Mouse (Mus musculus) CH12.LX (cell line): ENCODE results near the gene B230217C12Rik. TPM values are rescaled to one million over a fixed set of nuclear protein-coding genes. Genes with fewer than 3 reads are reported as not detected.
A peak's percentile ranks its signal among the peaks of the same experiment; 100 is the strongest.

Source experiments
- DNase-seq: peaks from one replicate; pipeline ENCODE4 v3.0.0-alpha.2; 2013; ENCODE audit errors: extremely low read depth
- H3K27ac ChIP-seq: 2 replicates; pipeline ENCODE4 v1.5.1; 2012; ENCODE audit warnings: low read depth, mild to moderate bottlenecking, control low read depth, moderate library complexity; ENCODE audit not compliant: insufficient read depth
- H3K27me3 ChIP-seq: replicated peaks from 2 replicates; pipeline ENCODE3; 2012; ENCODE audit warnings: inconsistent platforms
- H3K36me3 ChIP-seq, 2 experiments: replicated peaks in 1 of 2; 2 replicates each; pipeline versions ENCODE3 to v1.6.1; 2012; ENCODE audit warnings: inconsistent platforms in 1 of 2, low read length in 1 of 2, mild to moderate bottlenecking in 1 of 2, mixed read lengths in 1 of 2, moderate library complexity in 1 of 2; ENCODE audit not compliant: control insufficient read depth in 1 of 2, insufficient read depth in 1 of 2
- H3K4me1 ChIP-seq, 2 experiments: 2 replicates each; pipeline ENCODE4 v1.6.1; 2012; ENCODE audit warnings: inconsistent platforms in 1 of 2, moderate library complexity in 1 of 2; ENCODE audit not compliant: insufficient read depth in 2 of 2, control insufficient read depth in 1 of 2
- H3K4me2 ChIP-seq: 2 replicates; pipeline ENCODE4 v1.6.1; 2012; ENCODE audit warnings: low read depth, mild to moderate bottlenecking, control low read depth; ENCODE audit not compliant: poor library complexity, insufficient read depth, severe bottlenecking
- H3K4me3 ChIP-seq, 3 experiments: fragments of 150-350 bp in 1 of 3; sonication (generic) in 1 of 3; replicated peaks in 1 of 3; 2 replicates each; pipeline versions ENCODE3 to v1.5.1; 2011 to 2012; ENCODE audit warnings: low read depth in 2 of 3, low read length in 2 of 3, mild to moderate bottlenecking in 2 of 3, moderate library complexity in 2 of 3, control low read depth in 1 of 3, improper control_type of control experiment in 1 of 3, inconsistent platforms in 1 of 3, mixed read lengths in 1 of 3; ENCODE audit not compliant: poor library complexity in 1 of 3
- H3K79me2 ChIP-seq: replicated peaks from 2 replicates; pipeline ENCODE4 v1.6.1; 2012; ENCODE audit warnings: mild to moderate bottlenecking, moderate library complexity; ENCODE audit not compliant: control insufficient read depth, poor library complexity, insufficient read depth, severe bottlenecking; ENCODE audit errors: extremely low read depth
- H3K9ac ChIP-seq: 2 replicates; pipeline ENCODE4 v1.6.1; 2012; ENCODE audit warnings: low read depth, mild to moderate bottlenecking, control low read depth, moderate library complexity; ENCODE audit not compliant: insufficient read depth
- H3K9me3 ChIP-seq: replicated peaks from 2 replicates; pipeline ENCODE3; 2012; ENCODE audit warnings: low read length, inconsistent platforms, mixed read lengths
- BHLHE40 ChIP-seq: IDR thresholded peaks from 2 replicates; pipeline ENCODE4 v1.6.1; 2011; ENCODE audit warnings: mild to moderate bottlenecking, low read depth, low read length, improper control_type of control experiment
- CHD1 ChIP-seq: IDR thresholded peaks from 2 replicates; pipeline ENCODE4 v1.6.1; 2012; ENCODE audit warnings: low read depth, low read length, improper control_type of control experiment, inconsistent platforms
- CHD2 ChIP-seq: IDR thresholded peaks from 2 replicates; pipeline ENCODE4 v1.6.1; 2011; ENCODE audit warnings: low read length, improper control_type of control experiment
- CTCF ChIP-seq, 2 experiments: IDR thresholded peaks in 1 of 2; conservative IDR thresholded peaks in 1 of 2; 2 replicates each; pipeline ENCODE4 v1.5.1; 2011 to 2012; ENCODE audit warnings: low read depth in 2 of 2, low read length in 2 of 2, improper control_type of control experiment in 1 of 2, inconsistent platforms in 1 of 2, mild to moderate bottlenecking in 1 of 2, moderate library complexity in 1 of 2
- ELF1 ChIP-seq: IDR thresholded peaks from 2 replicates; pipeline ENCODE4 v1.6.1; 2014; ENCODE audit warnings: low read depth, mild to moderate bottlenecking, inconsistent platforms, low read length, improper control_type of control experiment
- GABPA ChIP-seq: IDR thresholded peaks from 2 replicates; pipeline ENCODE4 v1.6.1; 2012; ENCODE audit warnings: low read depth, low read length, improper control_type of control experiment, inconsistent platforms; ENCODE audit not compliant: insufficient replicate concordance
- HCFC1 ChIP-seq: IDR thresholded peaks from 2 replicates; pipeline ENCODE4 v1.6.1; 2012; ENCODE audit warnings: low read depth, mild to moderate bottlenecking, inconsistent platforms, low read length, improper control_type of control experiment
- IRF4 ChIP-seq: IDR thresholded peaks from 2 replicates; pipeline ENCODE4 v1.6.1; 2014; ENCODE audit warnings: low read depth, mild to moderate bottlenecking, inconsistent platforms, low read length, improper control_type of control experiment
- JUND ChIP-seq: conservative IDR thresholded peaks from 2 replicates; pipeline ENCODE4 v1.6.1; 2011; ENCODE audit warnings: low read depth, low read length, improper control_type of control experiment
- MAFK ChIP-seq: IDR thresholded peaks from 2 replicates; pipeline ENCODE4 v1.6.1; 2011; ENCODE audit warnings: low read length, improper control_type of control experiment; ENCODE audit not compliant: insufficient replicate concordance
- MAX ChIP-seq: IDR thresholded peaks from 2 replicates; pipeline ENCODE4 v1.6.1; 2011; ENCODE audit warnings: low read length, improper control_type of control experiment
- MAZ ChIP-seq: IDR thresholded peaks from 2 replicates; pipeline ENCODE4 v1.6.1; 2012; ENCODE audit warnings: low read depth, mild to moderate bottlenecking, inconsistent platforms, low read length, improper control_type of control experiment, moderate library complexity
- MEF2A ChIP-seq: IDR thresholded peaks from 2 replicates; pipeline ENCODE4 v1.6.1; 2014; ENCODE audit warnings: low read depth, mild to moderate bottlenecking, inconsistent platforms, low read length, improper control_type of control experiment, borderline replicate concordance
- MYC ChIP-seq: IDR thresholded peaks from 2 replicates; pipeline ENCODE4 v1.6.1; 2011; ENCODE audit warnings: low read depth, mild to moderate bottlenecking, improper control_type of control experiment, low read length
- NELFE ChIP-seq: IDR thresholded peaks from 2 replicates; pipeline ENCODE4 v1.6.1; 2011; ENCODE audit warnings: low read depth, low read length, improper control_type of control experiment
- NRF1 ChIP-seq: IDR thresholded peaks from 2 replicates; pipeline ENCODE4 v1.6.1; 2014; ENCODE audit warnings: low read depth, mild to moderate bottlenecking, inconsistent platforms, low read length, improper control_type of control experiment, moderate library complexity
- POLR2A ChIP-seq: IDR thresholded peaks from 2 replicates; pipeline ENCODE4 v1.6.1; 2011; ENCODE audit warnings: low read depth, mild to moderate bottlenecking, improper control_type of control experiment, low read length
- POLR2AphosphoS2 ChIP-seq: IDR thresholded peaks from 2 replicates; pipeline ENCODE4 v1.6.1; 2011; ENCODE audit warnings: low read depth, low read length, improper control_type of control experiment
- RAD21 ChIP-seq: IDR thresholded peaks from 2 replicates; pipeline ENCODE4 v1.6.1; 2011; ENCODE audit warnings: low read depth, mild to moderate bottlenecking, low read length, improper control_type of control experiment, moderate library complexity
- RCOR1 ChIP-seq: conservative IDR thresholded peaks from 2 replicates; pipeline ENCODE4 v1.6.1; 2012; ENCODE audit warnings: low read depth, mild to moderate bottlenecking, inconsistent platforms, low read length, improper control_type of control experiment
- SIN3A ChIP-seq: IDR thresholded peaks from 2 replicates; pipeline ENCODE4 v1.6.1; 2012; ENCODE audit warnings: low read length, improper control_type of control experiment, inconsistent platforms
- SMC3 ChIP-seq: IDR thresholded peaks from 2 replicates; pipeline ENCODE4 v1.6.1; 2011; ENCODE audit warnings: low read depth, low read length, improper control_type of control experiment
- TBP ChIP-seq: conservative IDR thresholded peaks from 2 replicates; pipeline ENCODE4 v1.6.1; 2011; ENCODE audit warnings: low read depth, low read length, improper control_type of control experiment
- TCF12 ChIP-seq: IDR thresholded peaks from 2 replicates; pipeline ENCODE4 v1.6.1; 2014; ENCODE audit warnings: low read depth, mild to moderate bottlenecking, inconsistent platforms, low read length, improper control_type of control experiment
- UBTF ChIP-seq: IDR thresholded peaks from 2 replicates; pipeline ENCODE4 v1.6.1; 2012; ENCODE audit warnings: low read depth, mild to moderate bottlenecking, inconsistent platforms, low read length, improper control_type of control experiment, moderate library complexity
- USF1 ChIP-seq: IDR thresholded peaks from 2 replicates; pipeline ENCODE4 v1.6.1; 2014; ENCODE audit warnings: low read depth, mild to moderate bottlenecking, inconsistent platforms, low read length, improper control_type of control experiment
- USF2 ChIP-seq: conservative IDR thresholded peaks from 2 replicates; pipeline ENCODE4 v1.6.1; 2011; ENCODE audit warnings: low read depth, low read length, improper control_type of control experiment
- ZC3H11A ChIP-seq: IDR thresholded peaks from 2 replicates; pipeline ENCODE4 v1.6.1; 2012; ENCODE audit warnings: low read depth, mild to moderate bottlenecking, inconsistent platforms, low read length, improper control_type of control experiment
- ZKSCAN1 ChIP-seq: IDR thresholded peaks from 2 replicates; pipeline ENCODE4 v1.6.1; 2012; ENCODE audit warnings: low read depth, inconsistent platforms, low read length, improper control_type of control experiment, borderline replicate concordance
- ZMIZ1 ChIP-seq: IDR thresholded peaks from 2 replicates; pipeline ENCODE4 v1.6.1; 2012; ENCODE audit warnings: low read depth, mild to moderate bottlenecking, inconsistent platforms, low read length, improper control_type of control experiment
- dilution Hi-C: fragments of 300-500 bp; cut with MboI; formaldehyde crosslinking; loops from 2 replicates; pipeline ENCODE4 v1.14.3; 2020; ENCODE audit warnings: low sequenced_read_pairs; ENCODE audit not compliant: extremely low pct_unique_long_range_greater_than_20kb, extremely low pct_ligation_motif_present
- in situ Hi-C: fragments of 300-500 bp; cut with MboI; formaldehyde crosslinking; loops from 3 replicates; pipeline ENCODE4 v1.14.3; 2019; ENCODE audit warnings: low sequenced_read_pairs, low pct_ligation_motif_present, low pct_unique_long_range_greater_than_20kb, mixed read lengths
- polyA plus RNA-seq: library from polyadenylated mRNA; unstranded; fragments of >175 nt; gene quantifications from 2 replicates; pipeline ENCODE4 v1.2.1, GENCODE M21; 2012; ENCODE audit warnings: low read depth; ENCODE audit not compliant: insufficient read length
- total RNA-seq, 2 experiments: library from RNA; depleted of rRNA; stranded (reverse); fragments of 300-350 nt in 1 of 2; fragments of >200 nt in 1 of 2; gene quantifications; 2 replicates each; pipeline ENCODE4 v1.2.3; 2012 to 2014

The B230217C12Rik gene
- total and polyA plus RNA-seq, 3 experiments: 4.6 to 14.0 (median 11.9) TPM

DNA sequence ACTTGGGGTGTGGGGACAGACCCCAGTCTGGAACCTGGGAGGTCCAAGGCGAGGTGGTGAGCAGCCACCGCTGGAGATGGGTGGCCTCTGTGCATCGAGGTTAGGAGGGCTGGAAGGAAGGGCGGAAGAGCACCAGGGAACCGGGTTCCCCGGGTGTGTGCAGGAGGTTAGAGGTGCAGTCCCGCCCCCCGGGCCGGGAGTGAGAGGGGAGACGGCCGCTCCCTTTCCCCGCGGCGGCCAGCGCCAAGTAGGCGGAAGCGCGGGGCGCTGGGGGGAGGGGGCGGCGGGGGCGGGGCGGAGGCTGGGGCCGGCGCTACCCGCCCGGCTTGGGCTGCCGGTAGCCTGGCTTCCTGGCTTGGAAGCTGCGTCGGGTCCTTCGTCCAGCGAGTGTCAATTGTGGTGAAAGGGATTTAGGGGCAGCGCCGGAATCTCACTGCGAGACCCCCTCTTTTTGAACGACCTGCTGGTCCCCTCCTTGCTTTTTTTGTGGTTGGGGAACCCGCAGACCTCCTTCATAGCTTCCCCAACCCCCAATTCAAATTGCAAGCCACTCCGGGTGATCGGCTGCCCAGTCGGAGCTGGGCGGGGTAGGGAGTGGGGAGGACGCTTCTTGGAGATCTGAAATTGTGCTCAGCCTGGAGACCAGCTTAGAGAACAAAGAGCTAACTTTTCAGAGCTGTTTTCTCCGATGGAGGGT lies 40.4 kb upstream of the B230217C12Rik start:
- Histone ChIP-seq H3K4me2 (peak overlapping the region; percentile 86), H3K4me1 (peaks cover 17 to 53% of the 10 kb centered on the region in 2 experiments), H3K9me3 (no peaks in the 10 kb centered on the region), H3K79me2 (no peaks in the 10 kb centered on the region), H3K4me3 (peak overlapping the region; percentile 79 to 90 (median 90)), H3K9ac (peak overlapping the region; percentile 83), H3K27ac (peak overlapping the region; percentile 83), H3K27me3 (no peaks in the 10 kb centered on the region), H3K36me3 (peaks cover 0 to 7% of the 10 kb centered on the region in 2 experiments)
- in situ Hi-C loops (loop anchor here (5.0 kb wide), 3 partner anchors 42 to 187 kb away; partner anchors contain the start of genes B230217C12Rik, Fbxo47 and Plxdc1), dilution Hi-C loops (no loop called here)
- DNase-seq: peak; percentile 61
- no peak for TF ChIP-seq BHLHE40
- peak; percentile 22 for TF ChIP-seq UBTF
- no peak for TF ChIP-seq RCOR1
- TF ChIP-seq MEF2A: no peak
- peak; percentile 37 for TF ChIP-seq MAZ
- no peak for TF ChIP-seq MAX
- peak; percentile 83; the same call in 1 of the 2 replicates for TF ChIP-seq ZMIZ1
- 0 out of 2 replicates have a peak, but pooled peaks have one; percentile 7 for TF ChIP-seq CHD2
- TF ChIP-seq NRF1: no peak
- TF ChIP-seq ELF1: peak; percentile 71
- peak; percentile 58; the same call in 1 of the 2 replicates for TF ChIP-seq NELFE
- TF ChIP-seq TCF12: peak; percentile 26; the same call in 1 of the 2 replicates
- TF ChIP-seq RAD21: no peak
- no peak for TF ChIP-seq USF1
- TF ChIP-seq TBP: 0 out of 2 replicates have a peak, but pooled peaks have one; percentile 17
- no peak for TF ChIP-seq GABPA
- TF ChIP-seq SIN3A: peak; percentile 39
- no peak for TF ChIP-seq CHD1
- TF ChIP-seq POLR2A: peak; percentile 57
- no peak for TF ChIP-seq MAFK
- TF ChIP-seq USF2: no peak
- no peak for TF ChIP-seq HCFC1
- no peak for TF ChIP-seq MYC
- no peak for TF ChIP-seq JUND
- TF ChIP-seq IRF4: 0 out of 2 replicates have a peak, but pooled peaks have one; percentile 6
- TF ChIP-seq ZC3H11A: no peak
- no peak for TF ChIP-seq ZKSCAN1
- TF ChIP-seq POLR2AphosphoS2: no peak
- no peak for TF ChIP-seq CTCF (conservative IDR thresholded peaks at IDR 0.05 in 1 of 2, IDR thresholded peaks at IDR 0.05 in 1 of 2; ENCODE audit: low read depth in 2 of 2, low read length in 2 of 2)
- no peak for TF ChIP-seq SMC3
